Mouse (Mus musculus) cerebellum, adult 2 months (tissue): ENCODE results near the gene Il15.

ENCODE experiments used
- CTCF ChIP-seq: fragments of 200-500 bp; IDR thresholded peaks from 2 replicates; pipeline ENCODE4 v1.5.1; 2011; ENCODE audit warnings: low read depth, mild to moderate bottlenecking, control low read depth, low read length, moderate library complexity, borderline replicate concordance; ENCODE audit not compliant: insufficient read depth
- POLR2A ChIP-seq: fragments of 200-500 bp; IDR thresholded peaks from 2 replicates; pipeline ENCODE4 v1.6.1; 2011; ENCODE audit warnings: low read length, control low read depth, borderline replicate concordance; ENCODE audit not compliant: insufficient read depth

DNA sequence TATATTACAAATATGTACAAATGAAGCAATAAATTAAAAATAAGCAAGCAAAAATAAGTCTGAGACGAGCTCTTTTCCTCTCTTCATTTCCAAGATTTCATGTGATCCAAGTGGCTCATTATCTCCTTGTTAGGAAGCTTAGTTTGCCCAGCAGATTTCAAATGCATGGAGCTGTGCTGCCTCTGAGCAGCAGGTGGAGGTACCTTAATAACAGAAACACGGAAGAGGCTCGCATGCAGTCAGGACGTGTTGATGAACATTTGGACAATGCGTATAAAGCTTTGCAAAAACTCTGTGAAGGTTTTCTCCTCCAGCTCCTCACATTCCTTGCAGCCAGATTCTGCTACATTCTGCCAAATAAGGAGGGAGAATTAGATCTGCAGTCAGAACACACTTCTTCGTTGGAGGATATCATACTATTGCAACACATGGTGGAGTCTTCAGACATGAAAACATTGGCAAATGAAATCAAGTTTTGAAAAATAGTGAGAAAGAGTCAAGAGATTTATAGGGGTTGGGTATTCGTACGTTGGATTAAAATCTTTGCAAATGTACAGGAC, 71.3 kb downstream of the Il15 start:
- TF ChIP-seq POLR2A, result no peak
- TF ChIP-seq CTCF, result no peak
